Mouse (Mus musculus) thymus, postnatal 14 days (tissue): Measurements from ENCODE around the gene Nelfa.
"Not testable (repeated sequence)": the region's sequence is repeated elsewhere in the genome, so short reads cannot be mapped to it uniquely, and the experiment has no call there.

Experiments used
- DNase-seq: peaks from one replicate; pipeline ENCODE4 v3.0.0; 2021

Nelfa gene

DNA sequence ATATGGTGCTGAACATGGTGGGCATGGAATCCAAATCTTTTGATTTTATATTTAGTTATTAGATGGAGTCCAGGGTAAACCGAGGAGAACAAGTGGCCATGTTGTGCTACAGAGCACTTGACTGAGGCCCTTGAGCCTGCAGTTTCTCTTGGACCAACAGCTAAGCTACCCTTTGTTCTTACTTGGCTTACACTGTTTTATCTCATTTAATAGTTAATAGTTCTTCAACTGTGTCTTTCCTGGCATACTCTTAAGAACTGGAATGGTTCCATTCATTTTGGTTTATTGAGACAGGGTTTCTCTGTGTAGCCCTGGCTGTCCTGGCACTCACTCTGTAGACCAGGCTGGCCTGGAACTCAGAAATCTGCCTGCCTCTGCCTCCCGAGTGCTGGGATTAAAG lies 19.6 kb downstream of the Nelfa start:
- not testable (repeated sequence) for DNase-seq

DNA sequence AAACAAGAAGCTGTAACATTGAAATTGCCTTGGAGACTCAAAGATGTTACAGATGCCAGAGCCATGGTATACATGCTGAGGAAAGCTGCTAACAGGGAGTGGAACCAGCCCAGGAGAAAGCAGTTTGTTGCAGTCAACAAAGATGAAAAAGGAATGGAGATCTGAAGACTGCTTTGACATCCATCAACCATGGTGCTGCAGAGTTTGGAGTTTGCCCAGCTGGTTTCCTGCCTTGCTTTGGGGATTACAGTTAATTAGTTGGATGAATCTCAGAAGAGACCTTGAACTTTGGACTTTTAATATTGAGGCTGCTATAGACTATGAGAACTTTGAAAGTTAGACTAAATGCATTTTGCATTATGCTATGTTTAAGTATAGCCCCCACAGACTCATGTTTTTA lies 21.2 kb downstream of the Nelfa start:
- not testable (repeated sequence) for DNase-seq

DNA sequence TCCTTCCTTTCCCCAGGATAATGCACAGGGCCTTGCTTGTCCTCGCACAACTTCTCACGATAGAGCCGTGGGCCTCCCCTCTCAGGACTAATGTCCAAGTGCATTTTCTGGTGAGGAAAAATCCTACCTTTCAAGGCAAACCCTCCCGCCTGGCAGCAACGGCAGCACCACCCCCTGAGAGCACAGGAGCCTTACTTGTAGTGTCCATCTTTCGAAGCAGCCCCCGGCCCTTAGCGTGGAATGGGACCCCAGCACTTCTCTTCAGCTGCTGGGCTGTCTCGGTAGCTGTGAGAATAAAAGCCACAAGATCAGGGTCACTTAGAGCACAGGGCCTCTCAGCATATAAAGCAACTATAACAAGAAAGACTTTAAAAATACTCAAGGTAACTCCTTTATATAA lies 33.0 kb downstream of the Nelfa start:
- DNase-seq: no peak

GRCm38 (mm10) chr5:33902696-33903095 lies 33.5 kb downstream of the Nelfa start:
- DNase-seq: no peak

DNA sequence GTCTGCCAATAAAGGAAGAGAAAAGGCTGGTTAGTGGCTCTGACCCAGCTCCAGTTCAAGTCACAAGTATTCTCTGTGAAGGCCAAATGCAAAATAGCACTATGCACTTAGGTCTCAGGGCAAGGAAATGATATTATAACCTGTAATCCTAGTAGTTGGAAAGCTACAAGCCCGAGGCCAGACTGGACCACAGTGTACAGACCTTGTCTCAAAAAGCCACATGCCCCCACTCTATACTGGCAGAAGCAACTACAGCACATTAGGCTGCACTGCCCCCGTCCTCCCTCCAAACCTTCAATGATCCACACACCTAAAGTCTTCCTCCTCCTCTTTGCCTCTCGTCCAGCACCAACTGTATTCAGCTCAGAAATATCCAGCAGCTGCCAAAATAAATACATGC lies 34.9 kb downstream of the Nelfa start:
- DNase-seq: no peak

- no peak for DNase-seq
Observed at GRCm38 (mm10) chr5:33900701-33901263, 35.4 kb downstream of the Nelfa start.

DNA sequence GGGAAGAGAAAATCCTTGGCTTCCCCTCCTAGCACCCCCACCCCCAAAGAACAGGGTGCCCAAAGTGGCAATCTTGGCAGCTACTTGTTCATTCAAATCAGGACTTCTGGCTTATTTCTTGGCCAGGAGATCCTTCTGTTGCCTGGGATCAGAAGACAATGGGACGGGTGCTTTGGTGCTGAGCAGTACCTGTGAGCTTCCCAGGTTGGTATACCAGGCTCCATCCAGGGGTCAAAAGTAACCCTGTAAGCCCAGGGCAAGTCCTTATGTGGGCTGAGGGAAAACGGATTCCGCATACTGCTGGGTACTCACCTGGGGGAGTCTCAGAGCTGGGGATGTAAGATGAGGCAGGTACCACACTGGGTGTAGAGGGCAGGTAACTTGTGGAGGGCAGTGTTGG lies 36.1 kb downstream of the Nelfa start:
- DNase-seq: no peak

GRCm38 (mm10) chr5:33899245-33899644 lies 37.0 kb downstream of the Nelfa start:
- DNase-seq: no peak

DNA sequence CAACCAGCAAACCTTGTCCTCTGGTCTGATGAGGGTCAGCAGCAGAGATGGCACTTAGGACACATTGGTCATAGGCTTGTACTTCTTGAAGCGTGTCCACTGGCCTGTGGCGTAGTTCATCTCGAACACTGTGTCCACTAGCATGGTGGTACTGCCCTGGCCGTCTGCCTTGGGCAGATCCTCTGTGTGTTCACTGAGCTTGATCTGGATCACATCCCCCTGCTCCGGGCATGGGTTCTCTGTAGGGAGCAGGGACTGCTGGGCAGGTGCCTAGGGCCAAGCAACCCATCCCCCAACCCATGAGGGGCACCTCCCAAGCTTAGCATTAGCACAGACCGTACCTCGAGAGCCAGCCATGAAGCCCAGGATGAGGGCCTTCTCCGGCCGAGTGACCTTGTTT lies 37.5 kb downstream of the Nelfa start:
- DNase-seq: no peak

DNA sequence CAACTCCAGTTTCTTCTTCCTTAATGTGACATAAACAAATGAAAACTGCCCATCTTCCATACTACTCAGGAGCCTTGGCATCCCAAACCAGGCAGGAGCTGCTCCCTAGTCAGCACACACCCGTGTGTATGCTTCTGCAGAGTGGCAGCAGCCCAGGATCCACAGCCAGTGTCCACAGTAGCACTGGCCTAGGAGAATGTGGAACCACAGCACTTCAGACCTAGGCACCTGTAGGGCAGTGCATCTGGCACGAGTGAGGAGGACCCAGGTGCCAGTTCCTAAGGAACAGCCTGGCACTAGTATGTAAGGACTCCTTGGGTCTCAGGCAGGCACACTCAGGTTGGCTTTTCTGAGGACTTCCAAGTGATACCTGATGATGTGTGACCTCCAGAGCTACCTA lies 39.1 kb downstream of the Nelfa start:
- DNase-seq: no peak

DNA sequence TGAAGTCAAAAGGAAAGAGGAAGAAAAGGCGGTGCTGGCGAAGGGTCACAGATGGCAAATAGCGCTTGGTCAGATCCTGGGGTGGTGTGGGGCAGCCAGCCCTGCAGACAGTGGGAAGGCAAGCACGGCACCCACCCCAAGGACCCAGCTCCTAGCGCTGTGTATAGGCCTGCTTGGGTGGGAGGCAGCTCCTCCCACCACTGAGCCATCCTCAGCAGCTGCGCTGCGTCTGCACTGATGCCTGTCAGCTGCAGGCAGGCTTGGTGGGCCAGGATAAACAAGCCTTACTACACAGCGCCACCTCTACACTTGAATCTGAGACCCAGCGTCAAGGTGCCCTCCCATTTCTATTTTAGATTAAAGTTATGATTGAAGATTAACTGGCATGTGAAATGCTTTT lies 41.1 kb downstream of the Nelfa start:
- DNase-seq: no peak

DNA sequence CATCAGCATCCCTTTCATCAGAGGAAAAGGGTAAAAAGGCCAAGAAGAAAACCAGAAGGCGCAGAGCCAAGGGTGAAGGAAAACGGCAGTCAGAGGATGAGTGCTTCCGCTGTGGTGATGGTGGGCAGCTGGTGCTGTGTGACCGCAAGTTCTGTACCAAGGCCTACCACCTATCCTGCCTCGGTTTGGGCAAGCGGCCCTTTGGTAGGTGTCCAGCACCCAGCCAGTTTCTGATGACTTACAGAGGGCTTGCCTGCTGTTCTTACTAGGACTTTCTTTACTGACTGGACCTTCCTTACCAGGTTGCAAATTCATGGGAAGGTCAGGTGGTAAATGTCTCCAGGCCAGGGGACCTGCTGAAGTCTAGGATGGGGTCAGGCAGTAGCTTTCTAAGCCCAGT lies 42.8 kb downstream of the Nelfa start:
- no peak for DNase-seq

DNA sequence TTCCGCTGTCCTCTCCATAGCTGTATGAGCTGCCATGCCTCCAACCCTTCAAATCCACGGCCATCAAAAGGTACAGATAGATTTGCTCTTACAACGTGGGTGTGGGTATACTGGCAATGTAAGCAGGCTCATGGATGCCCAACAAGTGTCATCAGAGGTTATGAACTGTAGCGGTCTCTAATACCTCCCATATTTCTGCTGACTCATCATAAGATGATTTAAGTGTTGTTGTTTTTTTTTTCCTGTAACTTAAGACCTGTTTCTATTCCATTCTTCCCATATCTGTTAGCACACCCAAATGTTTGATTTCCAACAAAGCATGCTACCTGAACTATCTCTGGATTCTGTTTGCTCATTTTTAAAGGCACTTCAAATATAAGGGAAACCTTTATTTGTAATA lies 55.1 kb downstream of the Nelfa start:
- DNase-seq: no peak

- no peak for DNase-seq
Observed at GRCm38 (mm10) chr5:33875472-33875871, 60.7 kb downstream of the Nelfa start.

GRCm38 (mm10) chr5:33857693-33858092 lies 78.5 kb downstream of the Nelfa start:
- no peak for DNase-seq

GRCm38 (mm10) chr5:33854019-33854418 lies 82.2 kb downstream of the Nelfa start:
- DNase-seq: peak; percentile 19

GRCm38 (mm10) chr5:33853086-33853485 lies 83.1 kb downstream of the Nelfa start:
- DNase-seq: peak; percentile 26

- peak; percentile 71 for DNase-seq
Observed at GRCm38 (mm10) chr5:33851466-33851865, 84.7 kb downstream of the Nelfa start.
